Mouse (Mus musculus) spleen, adult 2 months (tissue): ENCODE data around the gene Kl. TPM values are rescaled to one million over a fixed set of nuclear protein-coding genes. Genes with fewer than 3 reads are reported as not detected.

Experiments used
- DNase-seq, 2 experiments: peaks; one replicate each; pipeline versions ENCODE4 v3.0.0 to v3.0.0-alpha.2; 2012 to 2021; ENCODE audit warnings: low spot score in 2 of 2, low read depth in 1 of 2
- H3K27ac ChIP-seq: fragments of 200-500 bp; 2 replicates; pipeline ENCODE4 v1.5.1; 2012; ENCODE audit warnings: low read length, inconsistent platforms; ENCODE audit not compliant: insufficient read depth
- H3K27me3 ChIP-seq: fragments of 200-500 bp; 2 replicates; pipeline ENCODE4 v1.6.1; 2012; ENCODE audit warnings: mild to moderate bottlenecking, moderate library complexity, low read length, inconsistent platforms; ENCODE audit not compliant: control insufficient read depth, insufficient read depth
- H3K36me3 ChIP-seq: fragments of 200-500 bp; 2 replicates; pipeline ENCODE4 v1.6.1; 2012; ENCODE audit warnings: mild to moderate bottlenecking, low read length, inconsistent platforms; ENCODE audit not compliant: control insufficient read depth, insufficient read depth
- H3K4me1 ChIP-seq: fragments of 200-500 bp; 2 replicates; pipeline ENCODE4 v1.6.1; 2011; ENCODE audit warnings: inconsistent platforms; ENCODE audit not compliant: control insufficient read depth, insufficient read depth, insufficient read length
- H3K4me3 ChIP-seq: fragments of 200-500 bp; 2 replicates; pipeline ENCODE4 v1.5.1; 2011; ENCODE audit warnings: mild to moderate bottlenecking, inconsistent platforms; ENCODE audit not compliant: insufficient read depth, insufficient read length; ENCODE audit errors: extremely low read depth
- CTCF ChIP-seq: fragments of 200-500 bp; IDR thresholded peaks from 2 replicates; pipeline ENCODE4 v1.5.1; 2011; ENCODE audit warnings: mild to moderate bottlenecking, inconsistent platforms; ENCODE audit not compliant: insufficient read depth, insufficient read length, insufficient replicate concordance; ENCODE audit errors: extremely low read depth
- POLR2A ChIP-seq: fragments of 200-500 bp; IDR thresholded peaks from 2 replicates; pipeline ENCODE4 v1.6.1; 2011; ENCODE audit warnings: low read depth, low read length, inconsistent platforms
- WGBS: fragments of 180-500 bp; shearing (Covaris S2); methylation state at CpG from one replicate; pipeline ENCODE4 v1.1.7; 2018; 5-methylcytosine and 5-hydroxymethylcytosine counted together
- polyA plus RNA-seq: library from polyadenylated mRNA; depleted of rRNA; stranded (reverse); fragments of >200 nt; gene quantifications from 2 replicates; pipeline ENCODE4 v1.2.3, GENCODE M21; 2012

Kl gene
- polyA plus RNA-seq, 1 experiment: 0.05 TPM

DNA sequence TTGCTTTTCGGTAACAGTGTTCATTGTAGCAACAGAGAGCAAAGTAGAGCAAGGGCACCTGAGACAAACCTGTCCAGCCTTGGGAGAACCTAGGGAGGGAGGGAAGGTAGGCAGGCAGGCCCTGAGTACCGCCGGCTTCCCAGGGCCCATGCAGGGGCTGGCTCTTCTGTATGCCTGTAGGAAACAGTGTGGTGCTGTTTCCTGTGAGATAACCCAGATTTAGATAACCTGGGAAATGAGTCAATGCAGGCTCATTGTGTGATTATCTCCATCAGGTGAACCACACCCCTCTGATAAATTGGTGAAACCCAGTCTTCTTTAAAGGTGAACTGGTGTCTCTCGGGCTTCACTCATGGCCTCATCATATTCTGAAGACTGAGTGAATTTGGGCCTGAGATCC lies 73.7 kb downstream of the Kl start:
- H3K27me3 ChIP-seq: no peaks in the 10 kb centered on the region
- TF ChIP-seq POLR2A (no peak), CTCF (no peak)
- H3K4me1 ChIP-seq: no peaks in the 10 kb centered on the region
- no peak overlapping the region for H3K4me3 ChIP-seq
- 78% methylated on average over 4 of the region's 4 CpGs for WGBS
- DNase-seq: no peak
- H3K27ac ChIP-seq: no peak overlapping the region
- H3K36me3 ChIP-seq: no peaks in the 10 kb centered on the region

DNA sequence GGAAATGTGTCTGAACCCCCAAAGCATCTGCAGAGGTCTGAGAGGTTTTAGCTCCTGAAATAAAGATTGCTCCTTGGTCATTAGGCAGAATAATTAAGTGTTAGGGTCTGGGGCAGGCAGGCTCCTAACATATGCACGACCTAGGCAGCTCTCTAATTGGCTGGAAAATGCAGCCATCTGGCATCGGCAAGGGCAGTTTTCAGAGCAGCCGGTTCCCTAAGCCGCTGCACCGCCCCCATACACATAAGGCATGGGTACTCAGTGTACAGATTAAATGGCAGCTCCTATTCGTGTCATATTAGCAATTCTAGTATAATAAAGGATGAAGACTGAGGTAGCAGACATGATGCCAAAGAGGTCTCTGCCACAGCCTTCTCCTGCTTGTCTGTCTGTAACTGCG lies 74.8 kb downstream of the Kl start:
- no peaks in the 10 kb centered on the region for H3K27me3 ChIP-seq
- H3K4me3 ChIP-seq: no peak overlapping the region
- no peaks in the 10 kb centered on the region for H3K4me1 ChIP-seq
- TF ChIP-seq CTCF: no peak
- TF ChIP-seq POLR2A: no peak
- no peak for DNase-seq
- no peak overlapping the region for H3K27ac ChIP-seq
- no peaks in the 10 kb centered on the region for H3K36me3 ChIP-seq
- WGBS: 82% methylated on average over 7 of the region's 7 CpGs

- TF ChIP-seq POLR2A (no peak), CTCF (no peak)
- 77% methylated on average over 6 of the region's 6 CpGs for WGBS
- Histone ChIP-seq H3K4me1 (no peaks in the 10 kb centered on the region), H3K36me3 (no peaks in the 10 kb centered on the region), H3K27ac (no peak overlapping the region), H3K4me3 (no peak overlapping the region), H3K27me3 (no peaks in the 10 kb centered on the region)
- no peak for DNase-seq
Observed at GRCm38 (mm10) chr5:151028906-151029305, 76.5 kb downstream of the Kl start.

GRCm38 (mm10) chr5:151034715-151035512 lies 82.5 kb downstream of the Kl start:
- DNase-seq: no peak
- no peak overlapping the region for H3K4me3 ChIP-seq
- H3K27ac ChIP-seq: no peak overlapping the region
- 69% methylated on average over 9 of the region's 9 CpGs for WGBS
- no peaks in the 10 kb centered on the region for H3K36me3 ChIP-seq
- TF ChIP-seq CTCF: no peak
- TF ChIP-seq POLR2A: no peak
- no peaks in the 10 kb centered on the region for H3K4me1 ChIP-seq
- H3K27me3 ChIP-seq: no peaks in the 10 kb centered on the region

- no peak for DNase-seq
- TF ChIP-seq POLR2A: no peak
- TF ChIP-seq CTCF: no peak
Observed at GRCm38 (mm10) chr5:151037871-151038270, 85.5 kb downstream of the Kl start.

GRCm38 (mm10) chr5:151042911-151043310 lies 90.5 kb downstream of the Kl start:
- no peak for DNase-seq
- no peaks in the 10 kb centered on the region for H3K4me1 ChIP-seq
- 93% methylated on average over 5 of the region's 5 CpGs for WGBS
- no peak overlapping the region for H3K27ac ChIP-seq
- H3K4me3 ChIP-seq: no peak overlapping the region
- no peaks in the 10 kb centered on the region for H3K27me3 ChIP-seq
- no peaks in the 10 kb centered on the region for H3K36me3 ChIP-seq
- TF ChIP-seq CTCF: no peak
- TF ChIP-seq POLR2A: no peak

More at GRCm38 (mm10) chr5:151037871-151038270, 85.5 kb downstream of the Kl start:
- no peak overlapping the region for H3K4me3 ChIP-seq
- no peaks in the 10 kb centered on the region for H3K36me3 ChIP-seq
- no peak overlapping the region for H3K27ac ChIP-seq
- no peaks in the 10 kb centered on the region for H3K4me1 ChIP-seq
- no peaks in the 10 kb centered on the region for H3K27me3 ChIP-seq
- 89% methylated on average over 7 of the region's 7 CpGs for WGBS
